Mouse (Mus musculus) liver, embryonic 11.5 days (tissue): ENCODE results near the gene Camkmt. TPM values are rescaled to one million over a fixed set of nuclear protein-coding genes. Genes with fewer than 3 reads are reported as not detected.

Experiments
- ATAC-seq: fragments of 200-750 bp; cut with Nextera tagmentation; replicated peaks from 2 replicates; pipeline ENCODE4 v1.8.0; 2017; ENCODE audit warnings: moderate number of reproducible peaks, mild to moderate bottlenecking, moderate TSS enrichment, moderate library complexity; ENCODE audit not compliant: low FRiP score
- DNase-seq: peaks from one replicate; pipeline ENCODE4 v3.0.0-alpha.2; 2017; ENCODE audit warnings: low spot score
- H3K27ac ChIP-seq: fragments of 300-500 bp; sonication (generic); 2 replicates; pipeline ENCODE4 v1.5.1; 2014; ENCODE audit warnings: mild to moderate bottlenecking, low read depth, low read length, control low read depth
- H3K27me3 ChIP-seq: fragments of 300-500 bp; sonication (generic); replicated peaks from 2 replicates; pipeline ENCODE4 v1.6.1; 2014; ENCODE audit warnings: low read length, mixed read lengths; ENCODE audit not compliant: control insufficient read depth, insufficient read depth
- H3K36me3 ChIP-seq: fragments of 300-500 bp; sonication (generic); 2 replicates; pipeline ENCODE4 v1.6.1; 2014; ENCODE audit warnings: mild to moderate bottlenecking, low read length, moderate library complexity, mixed read lengths; ENCODE audit not compliant: control insufficient read depth, insufficient read depth
- H3K4me1 ChIP-seq: fragments of 300-500 bp; sonication (generic); replicated peaks from 2 replicates; pipeline ENCODE4 v1.6.1; 2014; ENCODE audit warnings: low read length, mixed read lengths; ENCODE audit not compliant: control insufficient read depth, insufficient read depth
- H3K4me2 ChIP-seq: fragments of 300-500 bp; sonication (generic); 2 replicates; pipeline ENCODE4 v1.6.1; 2014; ENCODE audit warnings: mild to moderate bottlenecking, control low read depth, moderate library complexity
- H3K4me3 ChIP-seq: fragments of 300-500 bp; sonication (generic); 2 replicates; pipeline ENCODE4 v1.5.1; 2014; ENCODE audit warnings: low read depth, low read length, control low read depth
- H3K9ac ChIP-seq: fragments of 300-500 bp; sonication (generic); 2 replicates; pipeline ENCODE4 v1.6.1; 2014; ENCODE audit warnings: low read depth, low read length, control low read depth
- H3K9me3 ChIP-seq: fragments of 300-500 bp; sonication (generic); 2 replicates; pipeline ENCODE4 v1.6.1; 2016; ENCODE audit warnings: low read length, inconsistent platforms, mixed read lengths; ENCODE audit not compliant: control insufficient read depth
- WGBS: fragments of 180-500 bp; shearing (Covaris S2); extraction: QIAGEN DNeasy Blood & Tissue Kit; methylation state at CpG from one replicate; pipeline ENCODE4 v1.1.7; 2014; 5-methylcytosine and 5-hydroxymethylcytosine counted together
- polyA plus RNA-seq: library from polyadenylated mRNA; unstranded; fragments of >200 nt; fragmentation: Nextera tagmentation; extraction: Ambion mirVana; gene quantifications from 2 replicates; pipeline ENCODE4 v1.2.1, GENCODE M21; 2014

The Camkmt gene
- polyA plus RNA-seq, 1 experiment from 2014 or later, result 6.4 TPM

- H3K4me2 ChIP-seq, result no peak overlapping the region
- DNase-seq (no peak), ATAC-seq (no peak)
- no peaks in the 10 kb centered on the region for H3K9me3 ChIP-seq
- no peak overlapping the region for H3K9ac ChIP-seq
- no peak overlapping the region for H3K27ac ChIP-seq
- 82% methylated on average over 11 of the region's 11 CpGs for WGBS
- H3K27me3 ChIP-seq, result no peaks in the 10 kb centered on the region
- H3K36me3 ChIP-seq, result no peaks in the 10 kb centered on the region
- no peaks in the 10 kb centered on the region for H3K4me1 ChIP-seq
- H3K4me3 ChIP-seq, result no peak overlapping the region
Measured at GRCm38 (mm10) chr17:85193294-85193693, 102.9 kb downstream of the Camkmt start.

GRCm38 (mm10) chr17:85198781-85199180 is 108.4 kb downstream of the Camkmt start:
- ATAC-seq (no peak), DNase-seq (no peak)
- Histone ChIP-seq H3K9ac (no peak overlapping the region), H3K9me3 (no peaks in the 10 kb centered on the region), H3K4me1 (no peaks in the 10 kb centered on the region), H3K27me3 (no peaks in the 10 kb centered on the region), H3K27ac (no peak overlapping the region), H3K36me3 (no peaks in the 10 kb centered on the region), H3K4me2 (no peak overlapping the region), H3K4me3 (no peak overlapping the region)
- 92% methylated on average over 15 of the region's 15 CpGs for WGBS

- WGBS, result 86% methylated on average over 11 of the region's 11 CpGs
Measured at GRCm38 (mm10) chr17:85199321-85199720, 109.0 kb downstream of the Camkmt start.

GRCm38 (mm10) chr17:85218054-85218453 is 127.7 kb downstream of the Camkmt start:
- Histone ChIP-seq H3K27ac (no peak overlapping the region), H3K9ac (no peak overlapping the region), H3K4me3 (no peak overlapping the region), H3K36me3 (no peaks in the 10 kb centered on the region), H3K9me3 (no peaks in the 10 kb centered on the region), H3K4me2 (no peak overlapping the region), H3K27me3 (no peaks in the 10 kb centered on the region), H3K4me1 (no peaks in the 10 kb centered on the region)
- WGBS, result 75% methylated on average over 5 of the region's 5 CpGs
- ATAC-seq (no peak), DNase-seq (no peak)

More at GRCm38 (mm10) chr17:85199321-85199720, 109.0 kb downstream of the Camkmt start:
- no peak for DNase-seq
- Histone ChIP-seq H3K4me3 (no peak overlapping the region), H3K27ac (no peak overlapping the region), H3K36me3 (no peaks in the 10 kb centered on the region), H3K4me1 (no peaks in the 10 kb centered on the region), H3K4me2 (no peak overlapping the region), H3K27me3 (no peaks in the 10 kb centered on the region), H3K9me3 (no peaks in the 10 kb centered on the region), H3K9ac (no peak overlapping the region)
- ATAC-seq, result no peak

GRCm38 (mm10) chr17:85242109-85242508 is 151.8 kb downstream of the Camkmt start:
- no peaks in the 10 kb centered on the region for H3K4me1 ChIP-seq
- DNase-seq, result no peak
- no peak overlapping the region for H3K4me3 ChIP-seq
- H3K27ac ChIP-seq, result no peak overlapping the region
- ATAC-seq, result no peak
- H3K9me3 ChIP-seq, result no peaks in the 10 kb centered on the region
- H3K4me2 ChIP-seq, result no peak overlapping the region
- no peak overlapping the region for H3K9ac ChIP-seq
- WGBS, result 85% methylated on average over 7 of the region's 7 CpGs
- no peaks in the 10 kb centered on the region for H3K36me3 ChIP-seq
- H3K27me3 ChIP-seq, result no peaks in the 10 kb centered on the region

GRCm38 (mm10) chr17:85248962-85249361 is 158.6 kb downstream of the Camkmt start:
- Histone ChIP-seq H3K9me3 (no peaks in the 10 kb centered on the region), H3K4me2 (no peak overlapping the region), H3K27me3 (no peaks in the 10 kb centered on the region), H3K4me3 (no peak overlapping the region), H3K36me3 (no peaks in the 10 kb centered on the region), H3K4me1 (no peaks in the 10 kb centered on the region), H3K27ac (no peak overlapping the region), H3K9ac (no peak overlapping the region)
- 71% methylated on average over 5 of the region's 5 CpGs for WGBS
- DNase-seq (no peak), ATAC-seq (no peak)

GRCm38 (mm10) chr17:85249744-85250143 is 159.4 kb downstream of the Camkmt start:
- Histone ChIP-seq H3K9ac (no peak overlapping the region), H3K27ac (no peak overlapping the region), H3K4me2 (no peak overlapping the region), H3K4me1 (no peaks in the 10 kb centered on the region), H3K9me3 (no peaks in the 10 kb centered on the region), H3K27me3 (no peaks in the 10 kb centered on the region), H3K4me3 (no peak overlapping the region), H3K36me3 (no peaks in the 10 kb centered on the region)
- DNase-seq, result no peak
- 52% methylated on average over 7 of the region's 7 CpGs for WGBS
- ATAC-seq, result no peak

- no peak for ATAC-seq
- Histone ChIP-seq H3K27me3 (no peaks in the 10 kb centered on the region), H3K9me3 (no peaks in the 10 kb centered on the region), H3K9ac (no peak overlapping the region), H3K4me2 (peak overlapping the region; percentile 14), H3K4me1 (no peaks in the 10 kb centered on the region), H3K36me3 (no peaks in the 10 kb centered on the region), H3K27ac (no peak overlapping the region), H3K4me3 (no peak overlapping the region)
- WGBS, result 30% methylated on average over 9 of the region's 9 CpGs
- DNase-seq, result no peak
Measured at GRCm38 (mm10) chr17:85256930-85257329, 166.6 kb downstream of the Camkmt start.

GRCm38 (mm10) chr17:85257348-85257747 is 167.0 kb downstream of the Camkmt start:
- H3K9ac ChIP-seq, result no peak overlapping the region
- H3K4me2 ChIP-seq, result peak overlapping the region; percentile 14; the same call in 1 of the 2 replicates
- H3K4me3 ChIP-seq, result no peak overlapping the region
- DNase-seq (no peak), ATAC-seq (no peak)
- H3K9me3 ChIP-seq, result no peaks in the 10 kb centered on the region
- no peaks in the 10 kb centered on the region for H3K4me1 ChIP-seq
- 50% methylated on average over 11 of the region's 11 CpGs for WGBS
- H3K27ac ChIP-seq, result no peak overlapping the region
- H3K27me3 ChIP-seq, result no peaks in the 10 kb centered on the region
- no peaks in the 10 kb centered on the region for H3K36me3 ChIP-seq
